Mouse (Mus musculus): ENCODE data around the gene Slco2a1. TPM values are rescaled to one million over a fixed set of nuclear protein-coding genes. Genes with fewer than 3 reads are reported as not detected.

Slco2a1 gene
- polyA plus RNA-seq, 1 experiment from 2014 or later = 17.5 TPM

DNA sequence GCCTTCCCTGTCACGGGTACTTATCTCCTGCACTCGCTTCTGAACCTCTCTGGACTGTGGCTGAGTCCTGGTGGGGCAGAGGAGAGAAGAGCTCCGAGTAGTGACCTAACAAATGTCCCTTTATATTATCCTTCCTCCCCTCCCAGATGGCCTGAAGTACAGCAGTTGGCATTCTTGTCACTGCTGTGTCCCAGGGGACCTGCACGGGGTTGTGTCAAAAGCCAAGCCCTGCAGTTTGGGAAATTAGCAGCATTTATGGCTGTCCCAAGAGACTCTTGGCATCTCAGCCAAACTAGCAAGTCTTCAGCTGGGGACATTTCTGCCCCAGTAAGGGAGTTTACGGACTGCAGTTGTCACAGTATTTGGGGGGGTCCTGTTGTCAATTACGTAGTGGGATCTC is 151.0 kb downstream of the Slco2a1 start:
- Histone ChIP-seq H3K4me3 (no peak overlapping the region), H3K27me3 (no peaks in the 10 kb centered on the region), H3K4me1 (no peaks in the 10 kb centered on the region), H3K4me2 (no peak overlapping the region), H3K27ac (no peak overlapping the region), H3K36me3 (no peaks in the 10 kb centered on the region), H3K9ac (no peak overlapping the region), H3K9me3 (no peaks in the 10 kb centered on the region)
- ATAC-seq (ENCODE audit: borderline replicate concordance, extremely low read depth, low FRiP score, low TSS enrichment) = no peak
- WGBS = 70% methylated on average over 6 of the region's 6 CpGs

GRCm38 (mm10) chr9:103140384-103140783 is 151.9 kb downstream of the Slco2a1 start:
- WGBS = 84% methylated on average over 6 of the region's 6 CpGs
- H3K4me2 ChIP-seq = no peak overlapping the region
- ATAC-seq (ENCODE audit: borderline replicate concordance, extremely low read depth, low FRiP score, low TSS enrichment) = no peak
- H3K4me1 ChIP-seq = no peaks in the 10 kb centered on the region
- no peak overlapping the region for H3K27ac ChIP-seq
- H3K36me3 ChIP-seq = no peaks in the 10 kb centered on the region
- no peaks in the 10 kb centered on the region for H3K27me3 ChIP-seq
- no peaks in the 10 kb centered on the region for H3K9me3 ChIP-seq
- no peak overlapping the region for H3K4me3 ChIP-seq
- no peak overlapping the region for H3K9ac ChIP-seq

- ATAC-seq (ENCODE audit: borderline replicate concordance, extremely low read depth, low FRiP score, low TSS enrichment) = no peak
- no peaks in the 10 kb centered on the region for H3K9me3 ChIP-seq
- no peak overlapping the region for H3K4me3 ChIP-seq
- no peaks in the 10 kb centered on the region for H3K36me3 ChIP-seq
- H3K27me3 ChIP-seq = no peaks in the 10 kb centered on the region
- H3K27ac ChIP-seq = no peak overlapping the region
- H3K4me2 ChIP-seq = no peak overlapping the region
- WGBS = 75% methylated on average over 7 of the region's 7 CpGs
- no peak overlapping the region for H3K9ac ChIP-seq
- no peaks in the 10 kb centered on the region for H3K4me1 ChIP-seq
These were observed 152.8 kb downstream of the Slco2a1 start for GRCm38 (mm10) chr9:103141266-103141665.

GRCm38 (mm10) chr9:103143881-103144280 is 155.4 kb downstream of the Slco2a1 start:
- peak; percentile 53; the same call in 1 of the 2 replicates for ATAC-seq (ENCODE audit: borderline replicate concordance, extremely low read depth, low FRiP score, low TSS enrichment)
- Histone ChIP-seq H3K9ac (no peak overlapping the region), H3K36me3 (no peaks in the 10 kb centered on the region), H3K4me1 (no peaks in the 10 kb centered on the region), H3K27ac (no peak overlapping the region), H3K4me3 (no peak overlapping the region), H3K4me2 (no peak overlapping the region), H3K27me3 (no peaks in the 10 kb centered on the region), H3K9me3 (no peaks in the 10 kb centered on the region)
- WGBS = 28% methylated on average over 4 of the region's 4 CpGs

- Histone ChIP-seq H3K27me3 (no peaks in the 10 kb centered on the region), H3K9me3 (no peaks in the 10 kb centered on the region), H3K9ac (no peak overlapping the region), H3K36me3 (no peaks in the 10 kb centered on the region), H3K4me2 (no peak overlapping the region), H3K4me1 (no peaks in the 10 kb centered on the region), H3K27ac (no peak overlapping the region), H3K4me3 (no peak overlapping the region)
- ATAC-seq (ENCODE audit: borderline replicate concordance, extremely low read depth, low FRiP score, low TSS enrichment) = no peak
- 50% methylated on average over 5 of the region's 5 CpGs for WGBS
These were observed 156.8 kb downstream of the Slco2a1 start for GRCm38 (mm10) chr9:103145351-103145750.

Other genes with a start within 250 kb of the Slco2a1 start
- 23.4 and 25.6 TPM in 2 replicates for gene Ryk, start 153.8 kb upstream of the Slco2a1 start, polyA plus RNA-seq (2015; fragmentation: Nextera tagmentation; extraction: Ambion mirVana)
- 3.8 and 4.3 TPM in 2 replicates for gene Rab6b, start 123.1 kb downstream of the Slco2a1 start, polyA plus RNA-seq (2015; fragmentation: Nextera tagmentation; extraction: Ambion mirVana)
- 62.5 and 66.0 TPM in 2 replicates for gene Srprb, start 213.4 kb downstream of the Slco2a1 start, polyA plus RNA-seq (2015; fragmentation: Nextera tagmentation; extraction: Ambion mirVana)
- 0.49 and 0.84 TPM in 2 replicates for gene Gm20425, start 241.6 kb downstream of the Slco2a1 start, polyA plus RNA-seq (2015; fragmentation: Nextera tagmentation; extraction: Ambion mirVana)
- gene Trf, start 241.7 kb downstream of the Slco2a1 start, polyA plus RNA-seq (2015; fragmentation: Nextera tagmentation; extraction: Ambion mirVana) = 81.9 and 117 TPM in 2 replicates